Mouse (Mus musculus): ENCODE results near the gene Gm20388. TPM values are rescaled to one million over a fixed set of nuclear protein-coding genes. Genes with fewer than 3 reads are reported as not detected.
A peak's percentile ranks its signal among the peaks of the same experiment; 100 is the strongest.

The Gm20388 gene
- polyA plus RNA-seq, 1 experiment from 2014 or later = not detected

DNA sequence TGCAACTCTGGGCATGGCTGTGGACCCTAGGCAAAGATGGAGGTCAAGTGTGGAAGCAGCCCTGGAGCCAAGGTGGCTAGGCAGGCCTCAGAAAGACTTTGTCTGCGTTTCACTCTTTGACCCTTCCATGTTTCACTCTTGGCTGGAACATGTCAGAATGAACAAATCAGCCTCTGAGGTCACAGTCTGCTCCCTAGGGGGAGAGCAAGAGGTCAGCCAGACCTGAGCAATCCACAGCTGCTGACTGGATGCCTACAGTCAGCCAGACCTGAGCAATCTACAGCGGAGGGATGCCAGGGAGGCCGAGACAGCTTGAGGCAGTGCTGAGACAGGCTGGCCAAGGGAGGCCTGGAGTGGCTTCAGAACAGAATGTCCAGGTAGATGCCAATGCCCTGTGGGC, 3270.8 kb downstream of the Gm20388 start:
- 65% methylated on average over 3 of the region's 3 CpGs for WGBS
- no peak overlapping the region for H3K9ac ChIP-seq (ENCODE audit: low read depth, low read length)
- ATAC-seq = no peak
- no peak overlapping the region for H3K4me2 ChIP-seq (replicated peaks; ENCODE audit: low read depth)
- no peak for TF ChIP-seq CTCF (IDR thresholded peaks at IDR 0.05; ENCODE audit: low read depth)
- no peaks in the 10 kb centered on the region for H3K4me1 ChIP-seq (replicated peaks; ENCODE audit: control insufficient read depth, insufficient read depth, low read length)
- H3K27ac ChIP-seq (ENCODE audit: low read depth, low read length) = no peak overlapping the region
- no peaks in the 10 kb centered on the region for H3K9me3 ChIP-seq (ENCODE audit: control insufficient read depth)
- no peaks in the 10 kb centered on the region for H3K27me3 ChIP-seq (replicated peaks; ENCODE audit: control insufficient read depth, insufficient read depth, low read length)
- H3K4me3 ChIP-seq (ENCODE audit: low read depth, low read length) = no peak overlapping the region
- H3K36me3 ChIP-seq (ENCODE audit: control insufficient read depth, insufficient read depth) = no peaks in the 10 kb centered on the region

DNA sequence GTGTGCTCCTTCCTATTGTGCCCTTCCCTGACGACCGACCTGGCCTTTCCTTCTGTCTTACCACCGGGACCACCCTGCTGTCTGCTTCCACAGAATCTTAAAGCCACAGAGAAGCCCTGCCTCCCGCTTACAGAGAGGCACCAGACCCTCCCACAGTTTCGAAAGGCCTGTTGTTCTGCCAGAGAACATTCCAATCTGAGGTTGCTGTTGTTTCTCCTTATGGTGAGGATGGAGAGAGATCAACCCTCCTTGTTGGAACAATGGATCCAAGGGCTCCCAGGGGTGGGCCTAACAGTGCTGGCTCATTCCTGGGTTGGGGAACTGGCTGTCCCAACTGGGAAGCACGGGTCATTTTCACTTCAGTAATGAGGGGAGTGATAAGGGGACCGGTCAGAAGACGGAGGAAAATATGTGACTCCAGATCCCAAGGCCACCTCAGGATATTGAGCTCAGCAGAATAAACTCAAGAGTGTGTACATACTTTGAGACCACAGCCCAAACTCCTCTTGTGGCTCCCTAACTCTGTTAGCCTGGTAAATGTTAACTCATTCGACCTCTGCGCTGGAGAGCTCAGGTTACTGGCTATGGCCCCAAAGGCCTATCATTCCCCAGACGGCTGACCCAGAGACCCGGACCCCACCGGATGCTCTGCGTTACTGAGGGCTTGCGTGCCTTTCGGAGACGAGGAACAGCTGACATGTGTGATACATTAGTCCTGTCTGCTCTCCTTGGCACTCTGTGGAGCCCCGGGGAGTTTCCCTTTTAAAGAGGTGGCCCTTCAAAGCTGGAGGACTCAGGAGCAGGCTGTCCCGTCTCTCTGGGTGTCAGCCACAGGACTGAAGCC, 3275.1 kb downstream of the Gm20388 start, which contains the start of gene Dpep1:
Gene Dpep1, plus strand, starts transcription at position 677 of the 844 bp plus-strand sequence.
- WGBS = 32% methylated on average over 19 of the region's 19 CpGs

DNA sequence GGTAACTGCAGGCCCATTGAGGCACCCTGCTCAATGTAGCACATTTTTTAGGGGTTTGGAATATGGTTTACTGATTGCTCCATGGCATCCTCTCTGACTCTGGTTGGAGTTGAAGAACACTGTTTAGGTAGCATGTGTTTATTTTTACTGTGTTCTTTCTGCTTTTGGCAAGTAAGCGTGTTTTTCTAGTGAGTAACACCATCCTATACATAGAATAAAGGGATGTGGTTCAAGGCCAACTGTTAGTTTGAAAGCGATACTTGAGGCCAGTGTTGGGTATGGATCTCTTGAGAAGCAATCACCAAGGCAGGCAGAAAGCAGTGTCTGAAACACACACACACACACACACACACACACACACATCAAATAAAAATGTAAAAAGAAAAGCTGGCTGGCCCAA, 3277.4 kb downstream of the Gm20388 start:
- no peak for TF ChIP-seq CTCF (IDR thresholded peaks at IDR 0.05; ENCODE audit: low read depth)
- H3K27me3 ChIP-seq (replicated peaks; ENCODE audit: control insufficient read depth, insufficient read depth, low read length) = no peaks in the 10 kb centered on the region
- no peak overlapping the region for H3K4me2 ChIP-seq (replicated peaks; ENCODE audit: low read depth)
- H3K4me1 ChIP-seq (replicated peaks; ENCODE audit: control insufficient read depth, insufficient read depth, low read length) = no peaks in the 10 kb centered on the region
- no peaks in the 10 kb centered on the region for H3K9me3 ChIP-seq (ENCODE audit: control insufficient read depth)
- no peak overlapping the region for H3K4me3 ChIP-seq (ENCODE audit: low read depth, low read length)
- WGBS = 75% methylated on average over 2 of the region's 2 CpGs
- ATAC-seq = no peak
- H3K27ac ChIP-seq (ENCODE audit: low read depth, low read length) = no peak overlapping the region
- no peak overlapping the region for H3K9ac ChIP-seq (ENCODE audit: low read depth, low read length)
- H3K36me3 ChIP-seq (ENCODE audit: control insufficient read depth, insufficient read depth) = no peaks in the 10 kb centered on the region

More for the DNA sequence above, 3275.1 kb downstream of the Gm20388 start, which contains the start of gene Dpep1:
- no peaks in the 10 kb centered on the region for H3K27me3 ChIP-seq (replicated peaks; ENCODE audit: control insufficient read depth, insufficient read depth, low read length)
- no peaks in the 10 kb centered on the region for H3K9me3 ChIP-seq (ENCODE audit: control insufficient read depth)
- TF ChIP-seq CTCF (IDR thresholded peaks at IDR 0.05; ENCODE audit: low read depth) = no peak
- H3K4me2 ChIP-seq (replicated peaks; ENCODE audit: low read depth) = no peak within 1 kb of the TSS
- ATAC-seq = no peak
- no peaks in the 10 kb centered on the region for H3K4me1 ChIP-seq (replicated peaks; ENCODE audit: control insufficient read depth, insufficient read depth, low read length)
- no peak within 1 kb of the TSS for H3K4me3 ChIP-seq (ENCODE audit: low read depth, low read length)
- no peaks in the 10 kb centered on the region for H3K36me3 ChIP-seq (ENCODE audit: control insufficient read depth, insufficient read depth)
- H3K9ac ChIP-seq (ENCODE audit: low read depth, low read length) = peak within 1 kb of the TSS; percentile 22; the same call in 1 of the 2 replicates
- H3K27ac ChIP-seq (ENCODE audit: low read depth, low read length) = peak within 1 kb of the TSS; percentile 54

DNA sequence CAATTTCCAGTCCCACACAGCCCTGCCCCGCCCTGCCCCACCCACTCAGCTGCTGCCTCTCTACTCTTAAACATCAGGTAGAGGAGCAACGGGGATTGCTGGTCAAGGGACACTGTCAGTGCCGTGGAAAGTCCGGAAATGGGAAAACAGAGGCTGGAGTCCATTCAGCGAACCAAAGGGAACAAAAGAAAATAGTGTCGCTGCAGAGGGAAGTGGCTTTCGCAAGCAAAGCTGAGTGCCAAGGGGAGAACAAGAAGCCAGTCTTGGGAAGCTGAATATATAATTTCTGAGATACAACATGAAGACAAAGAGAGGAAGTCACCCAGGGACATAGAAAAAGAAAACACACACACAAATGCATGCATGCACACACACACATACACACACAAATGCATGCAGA, 3278.2 kb downstream of the Gm20388 start:
- 40% methylated on average over 7 of the region's 7 CpGs for WGBS
- no peak overlapping the region for H3K4me3 ChIP-seq (ENCODE audit: low read depth, low read length)
- ATAC-seq = no peak
- H3K4me1 ChIP-seq (replicated peaks; ENCODE audit: control insufficient read depth, insufficient read depth, low read length) = no peaks in the 10 kb centered on the region
- H3K27me3 ChIP-seq (replicated peaks; ENCODE audit: control insufficient read depth, insufficient read depth, low read length) = no peaks in the 10 kb centered on the region
- no peaks in the 10 kb centered on the region for H3K36me3 ChIP-seq (ENCODE audit: control insufficient read depth, insufficient read depth)
- H3K4me2 ChIP-seq (replicated peaks; ENCODE audit: low read depth) = no peak overlapping the region
- no peak overlapping the region for H3K27ac ChIP-seq (ENCODE audit: low read depth, low read length)
- H3K9me3 ChIP-seq (ENCODE audit: control insufficient read depth) = no peaks in the 10 kb centered on the region
- no peak overlapping the region for H3K9ac ChIP-seq (ENCODE audit: low read depth, low read length)
- TF ChIP-seq CTCF (IDR thresholded peaks at IDR 0.05; ENCODE audit: low read depth) = no peak

DNA sequence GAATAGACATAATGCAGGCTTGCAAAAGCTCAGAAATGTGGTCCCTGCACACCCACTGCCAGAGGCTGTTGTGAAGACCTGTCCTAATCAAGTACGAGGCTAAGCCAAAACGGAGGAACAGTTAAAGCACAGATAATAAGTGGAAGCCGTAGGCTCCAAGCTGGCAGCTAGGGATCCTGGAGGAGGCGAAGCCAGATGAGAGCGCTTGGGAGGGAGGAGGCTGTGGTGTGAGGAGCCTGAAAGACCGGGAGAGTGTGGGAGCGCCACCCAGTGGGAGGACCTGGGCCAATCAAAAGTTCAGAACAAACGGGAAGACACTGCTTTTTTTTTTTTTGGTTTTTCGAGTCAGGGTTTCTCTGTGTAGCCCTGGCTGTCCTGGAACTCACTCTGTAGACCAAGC, 3280.0 kb downstream of the Gm20388 start:
- ATAC-seq = peak; percentile 39
- H3K4me3 ChIP-seq (ENCODE audit: low read depth, low read length) = no peak overlapping the region
- H3K27ac ChIP-seq (ENCODE audit: low read depth, low read length) = 0 out of 2 replicates have a peak overlapping the region, but pooled peaks have one; percentile 24
- peak; percentile 81 for TF ChIP-seq CTCF (IDR thresholded peaks at IDR 0.05; ENCODE audit: low read depth)
- no peaks in the 10 kb centered on the region for H3K36me3 ChIP-seq (ENCODE audit: control insufficient read depth, insufficient read depth)
- WGBS = 3% methylated on average over 9 of the region's 9 CpGs
- H3K9ac ChIP-seq (ENCODE audit: low read depth, low read length) = no peak overlapping the region
- no peaks in the 10 kb centered on the region for H3K9me3 ChIP-seq (ENCODE audit: control insufficient read depth)
- peak overlapping the region; percentile 44; the same call in 1 of the 2 replicates for H3K4me2 ChIP-seq (replicated peaks; ENCODE audit: low read depth)
- H3K27me3 ChIP-seq (replicated peaks; ENCODE audit: control insufficient read depth, insufficient read depth, low read length) = no peaks in the 10 kb centered on the region
- no peaks in the 10 kb centered on the region; the same call in 1 of the 2 replicates for H3K4me1 ChIP-seq (replicated peaks; ENCODE audit: control insufficient read depth, insufficient read depth, low read length)

DNA sequence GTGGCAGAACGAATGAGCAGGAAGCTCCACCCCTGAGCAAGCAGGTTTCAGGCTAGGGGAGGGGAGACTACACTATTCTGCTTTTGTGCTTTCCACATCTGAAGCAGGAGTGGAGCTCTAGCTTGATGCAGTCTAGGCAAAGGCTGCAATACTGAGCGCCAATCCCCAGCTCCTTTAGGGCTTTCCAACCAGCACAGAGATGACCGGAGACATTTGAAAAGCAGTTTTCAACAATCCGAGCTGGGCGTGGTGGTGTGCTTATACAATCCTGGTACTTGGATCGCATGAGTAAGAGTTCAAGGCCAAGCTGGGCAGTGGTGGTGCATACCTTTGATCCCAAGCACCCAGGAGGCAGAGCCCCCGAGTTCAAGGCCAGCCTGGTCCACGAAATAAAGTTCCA, 3281.3 kb downstream of the Gm20388 start:
- Histone ChIP-seq H3K36me3 (ENCODE audit: control insufficient read depth, insufficient read depth) (no peaks in the 10 kb centered on the region), H3K4me3 (ENCODE audit: low read depth, low read length) (no peak overlapping the region), H3K4me1 (replicated peaks; ENCODE audit: control insufficient read depth, insufficient read depth, low read length) (no peaks in the 10 kb centered on the region; the same call in 1 of the 2 replicates), H3K9ac (ENCODE audit: low read depth, low read length) (no peak overlapping the region), H3K27ac (ENCODE audit: low read depth, low read length) (no peak overlapping the region), H3K9me3 (ENCODE audit: control insufficient read depth) (no peaks in the 10 kb centered on the region), H3K4me2 (replicated peaks; ENCODE audit: low read depth) (no peak overlapping the region), H3K27me3 (replicated peaks; ENCODE audit: control insufficient read depth, insufficient read depth, low read length) (no peaks in the 10 kb centered on the region)
- ATAC-seq = no peak
- WGBS = 24% methylated on average over 8 of the region's 8 CpGs
- TF ChIP-seq CTCF (IDR thresholded peaks at IDR 0.05; ENCODE audit: low read depth) = no peak
